Mouse (Mus musculus) ES-Bruce4 (cell line): ENCODE data around the gene Olfr30.

Experiments
- CTCF ChIP-seq: IDR thresholded peaks from one replicate; pipeline ENCODE4 v1.8.1; 2011; ENCODE audit warnings: low read depth, low read length
- POLR2A ChIP-seq: IDR thresholded peaks from one replicate; pipeline ENCODE4 v1.8.1; 2011; ENCODE audit warnings: low read length; ENCODE audit not compliant: insufficient read depth

- no peak for TF ChIP-seq CTCF
- TF ChIP-seq POLR2A, result no peak
Measured at GRCm38 (mm10) chr11:58499290-58499689, 37.2 kb upstream of the Olfr30 start.
